Mouse (Mus musculus): ENCODE measurements around the gene Tox3. TPM values are rescaled to one million over a fixed set of nuclear protein-coding genes. Genes with fewer than 3 reads are reported as not detected.

Tox3 gene
- polyA plus RNA-seq, 1 experiment from 2014 or later: 16.7 TPM

DNA sequence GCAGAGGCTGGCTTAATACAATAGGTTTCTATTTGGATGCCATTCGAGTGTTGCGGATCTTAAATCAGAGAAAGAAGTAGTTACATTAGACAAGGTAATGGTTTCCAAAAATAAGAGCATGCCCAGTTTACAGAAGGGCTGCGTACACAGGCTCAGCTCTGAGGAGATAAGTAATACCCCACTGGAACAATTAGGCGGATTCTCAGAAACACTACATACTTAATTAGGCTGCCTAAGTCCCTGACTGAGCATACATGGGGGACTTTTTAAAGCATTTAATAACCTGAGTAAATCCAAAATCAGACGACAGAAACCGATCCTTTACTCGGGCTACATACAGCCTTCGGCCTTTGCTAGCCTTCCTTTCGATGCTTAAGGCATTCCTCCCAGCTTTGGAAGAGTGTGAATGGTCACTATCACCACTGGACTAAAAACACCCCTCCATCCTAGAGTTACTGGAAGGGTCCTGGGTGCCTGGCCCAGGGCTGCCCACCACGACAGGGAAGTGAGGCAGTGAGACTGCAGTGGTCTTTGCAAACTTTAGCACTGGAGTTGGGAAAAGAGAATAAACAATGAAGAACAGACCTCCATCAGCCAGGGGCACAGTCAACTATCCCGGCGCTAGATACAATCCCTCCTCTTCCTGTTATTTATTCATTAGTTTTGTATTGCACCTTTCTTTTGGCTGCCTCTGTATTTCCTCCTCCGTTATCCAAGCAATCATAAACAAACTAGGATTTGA is 1.8 kb downstream of the Tox3 start:
- peak overlapping the region; percentile 96 for H3K9ac ChIP-seq (replicated peaks; ENCODE audit: low read depth, low read length)
- peak overlapping the region; percentile 62 for H3K4me2 ChIP-seq (ENCODE audit: low read length)
- no peak for ATAC-seq

GRCm38 (mm10) chr8:90330377-90331285 is 17.5 kb downstream of the Tox3 start:
- Histone ChIP-seq H3K27ac (ENCODE audit: low read length) (no peak overlapping the region), H3K4me1 (replicated peaks; ENCODE audit: control insufficient read depth, insufficient read depth, low read length) (peaks cover 2% of the 10 kb centered on the region; the same call in 1 of the 2 replicates), H3K4me3 (replicated peaks; ENCODE audit: low read length) (no peak overlapping the region), H3K36me3 (ENCODE audit: control insufficient read depth, insufficient read depth) (no peaks in the 10 kb centered on the region), H3K9me3 (ENCODE audit: control insufficient read depth, low read length) (no peaks in the 10 kb centered on the region), H3K27me3 (replicated peaks; ENCODE audit: control insufficient read depth, insufficient read depth, low read length) (no peaks in the 10 kb centered on the region), H3K9ac (replicated peaks; ENCODE audit: low read depth, low read length) (no peak overlapping the region), H3K4me2 (ENCODE audit: low read length) (no peak overlapping the region)
- WGBS: 32% methylated on average over 7 of the region's 7 CpGs
- no peak for ATAC-seq

More for the DNA sequence above, 1.8 kb downstream of the Tox3 start:
- whole genome bisulfite sequencing: 3% methylated on average over 13 of the region's 13 CpGs
- Histone ChIP-seq H3K9me3 (ENCODE audit: control insufficient read depth, low read length) (no peaks in the 10 kb centered on the region), H3K4me3 (replicated peaks; ENCODE audit: low read length) (peak overlapping the region; percentile 79), H3K27ac (ENCODE audit: low read length) (peak overlapping the region; percentile 1; the same call in 1 of the 2 replicates), H3K27me3 (replicated peaks; ENCODE audit: control insufficient read depth, insufficient read depth, low read length) (no peaks in the 10 kb centered on the region), H3K36me3 (ENCODE audit: control insufficient read depth, insufficient read depth) (no peaks in the 10 kb centered on the region), H3K4me1 (replicated peaks; ENCODE audit: control insufficient read depth, insufficient read depth, low read length) (peaks cover 32% of the 10 kb centered on the region)

DNA sequence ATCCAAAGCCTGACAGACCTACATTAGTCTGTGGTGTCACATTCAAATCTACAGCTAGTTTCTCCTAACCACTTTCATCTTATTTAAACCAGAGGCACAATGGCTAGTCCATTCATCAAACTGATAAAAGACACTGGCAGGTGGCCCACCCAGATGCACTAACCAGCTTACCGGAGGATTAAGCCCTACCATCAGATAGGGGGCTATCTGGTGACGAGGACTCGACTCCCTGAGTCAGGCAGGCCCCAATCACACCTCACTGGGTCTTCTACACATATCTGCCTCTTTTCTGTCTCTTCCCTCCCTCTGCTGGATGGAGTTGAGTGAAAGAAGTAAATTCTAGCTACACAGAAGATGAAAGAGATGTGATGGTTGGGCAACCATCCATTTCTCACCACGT is 24.3 kb downstream of the Tox3 start:
- no peaks in the 10 kb centered on the region for H3K36me3 ChIP-seq (ENCODE audit: control insufficient read depth, insufficient read depth)
- no peak overlapping the region for H3K9ac ChIP-seq (replicated peaks; ENCODE audit: low read depth, low read length)
- 17% methylated on average over 4 of the region's 4 CpGs for WGBS
- H3K4me2 ChIP-seq (ENCODE audit: low read length): no peak overlapping the region
- no peaks in the 10 kb centered on the region for H3K9me3 ChIP-seq (ENCODE audit: control insufficient read depth, low read length)
- H3K27me3 ChIP-seq (replicated peaks; ENCODE audit: control insufficient read depth, insufficient read depth, low read length): no peaks in the 10 kb centered on the region
- no peak for ATAC-seq
- no peak overlapping the region for H3K4me3 ChIP-seq (replicated peaks; ENCODE audit: low read length)
- no peak overlapping the region for H3K27ac ChIP-seq (ENCODE audit: low read length)
- peaks cover 25% of the 10 kb centered on the region for H3K4me1 ChIP-seq (replicated peaks; ENCODE audit: control insufficient read depth, insufficient read depth, low read length)

DNA sequence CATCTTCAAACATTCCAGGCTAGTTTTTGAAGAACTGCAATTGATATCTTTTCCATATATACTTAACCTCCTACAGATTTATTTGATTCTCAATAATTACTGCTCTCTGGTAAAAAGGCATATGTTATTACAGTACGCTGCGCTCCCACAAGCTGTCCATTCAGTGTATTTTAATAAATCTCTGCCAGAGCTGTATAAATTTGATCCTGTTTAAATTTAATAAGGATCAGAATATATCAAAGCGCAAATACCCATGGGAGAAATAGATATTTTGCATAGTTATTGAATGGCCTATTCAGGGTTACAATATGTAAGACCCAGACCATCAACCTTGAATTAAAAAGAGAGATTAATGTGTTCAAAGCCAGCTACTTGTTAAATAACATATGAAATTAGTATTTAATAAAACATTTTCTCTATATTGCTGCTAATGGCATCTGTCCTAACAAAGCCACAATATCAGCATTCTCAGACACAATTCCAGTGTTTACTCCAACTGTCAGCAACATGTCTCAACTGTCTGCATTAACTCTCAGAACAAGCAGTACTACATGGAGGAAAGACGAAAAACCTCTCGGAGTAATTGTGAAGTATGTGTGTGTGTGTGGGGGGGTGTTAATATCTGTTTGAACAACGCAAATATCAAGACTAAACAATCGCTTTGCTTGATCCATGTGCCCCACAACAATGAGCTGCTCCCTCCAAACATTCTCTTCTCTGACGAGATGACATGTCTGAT is 25.3 kb downstream of the Tox3 start:
- Histone ChIP-seq H3K9ac (replicated peaks; ENCODE audit: low read depth, low read length) (no peak overlapping the region), H3K9me3 (ENCODE audit: control insufficient read depth, low read length) (no peaks in the 10 kb centered on the region), H3K4me3 (replicated peaks; ENCODE audit: low read length) (no peak overlapping the region), H3K36me3 (ENCODE audit: control insufficient read depth, insufficient read depth) (no peaks in the 10 kb centered on the region), H3K4me1 (replicated peaks; ENCODE audit: control insufficient read depth, insufficient read depth, low read length) (peaks cover 25% of the 10 kb centered on the region), H3K27me3 (replicated peaks; ENCODE audit: control insufficient read depth, insufficient read depth, low read length) (no peaks in the 10 kb centered on the region), H3K27ac (ENCODE audit: low read length) (no peak overlapping the region), H3K4me2 (ENCODE audit: low read length) (no peak overlapping the region)
- peak; percentile 69 for ATAC-seq
- 34% methylated on average over 8 of the region's 8 CpGs for WGBS

- no peak overlapping the region for H3K27ac ChIP-seq (ENCODE audit: low read length)
- H3K9me3 ChIP-seq (ENCODE audit: control insufficient read depth, low read length): no peaks in the 10 kb centered on the region
- H3K9ac ChIP-seq (replicated peaks; ENCODE audit: low read depth, low read length): no peak overlapping the region
- H3K4me3 ChIP-seq (replicated peaks; ENCODE audit: low read length): no peak overlapping the region
- H3K4me2 ChIP-seq (ENCODE audit: low read length): no peak overlapping the region
- WGBS: 86% methylated on average over 1 of the region's 1 CpGs
- no peaks in the 10 kb centered on the region for H3K36me3 ChIP-seq (ENCODE audit: control insufficient read depth, insufficient read depth)
- no peaks in the 10 kb centered on the region for H3K27me3 ChIP-seq (replicated peaks; ENCODE audit: control insufficient read depth, insufficient read depth, low read length)
- no peak for ATAC-seq
- H3K4me1 ChIP-seq (replicated peaks; ENCODE audit: control insufficient read depth, insufficient read depth, low read length): peaks cover 25% of the 10 kb centered on the region
These were observed 26.9 kb downstream of the Tox3 start for GRCm38 (mm10) chr8:90321255-90321654.

GRCm38 (mm10) chr8:90314312-90314711 is 33.8 kb downstream of the Tox3 start:
- Histone ChIP-seq H3K9me3 (ENCODE audit: control insufficient read depth, low read length) (no peaks in the 10 kb centered on the region), H3K36me3 (ENCODE audit: control insufficient read depth, insufficient read depth) (no peaks in the 10 kb centered on the region), H3K9ac (replicated peaks; ENCODE audit: low read depth, low read length) (no peak overlapping the region), H3K4me2 (ENCODE audit: low read length) (no peak overlapping the region), H3K4me3 (replicated peaks; ENCODE audit: low read length) (no peak overlapping the region), H3K27me3 (replicated peaks; ENCODE audit: control insufficient read depth, insufficient read depth, low read length) (no peaks in the 10 kb centered on the region), H3K27ac (ENCODE audit: low read length) (no peak overlapping the region), H3K4me1 (replicated peaks; ENCODE audit: control insufficient read depth, insufficient read depth, low read length) (peaks cover 4% of the 10 kb centered on the region; the same call in 1 of the 2 replicates)
- WGBS: 49% methylated on average over 7 of the region's 7 CpGs
- ATAC-seq: no peak; the same call in 1 of the 2 replicates

DNA sequence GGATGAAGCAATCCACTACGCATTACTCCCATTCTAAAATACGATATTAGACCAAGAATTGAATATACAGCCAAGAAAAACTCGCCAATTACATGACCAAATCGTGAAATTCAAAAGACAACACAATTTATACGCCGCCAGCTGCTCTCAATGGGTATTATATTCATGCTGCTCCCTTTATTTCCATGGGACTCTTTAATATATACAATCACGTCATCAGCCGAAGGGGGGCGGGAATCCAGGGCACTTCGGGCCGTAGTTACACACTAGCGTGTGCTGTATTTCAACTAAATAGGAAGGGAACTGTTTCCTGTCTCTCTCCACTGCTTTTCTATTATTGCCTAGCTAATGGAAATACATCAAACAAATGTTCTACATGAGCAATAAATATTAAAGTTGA is 45.2 kb downstream of the Tox3 start:
- peaks cover 5% of the 10 kb centered on the region; the same call in 1 of the 2 replicates for H3K36me3 ChIP-seq (ENCODE audit: control insufficient read depth, insufficient read depth)
- H3K4me2 ChIP-seq (ENCODE audit: low read length): peak overlapping the region; percentile 44
- ATAC-seq: no peak
- peaks cover 3% of the 10 kb centered on the region; the same call in 1 of the 2 replicates for H3K9me3 ChIP-seq (ENCODE audit: control insufficient read depth, low read length)
- peaks cover 34% of the 10 kb centered on the region for H3K4me1 ChIP-seq (replicated peaks; ENCODE audit: control insufficient read depth, insufficient read depth, low read length)
- H3K9ac ChIP-seq (replicated peaks; ENCODE audit: low read depth, low read length): no peak overlapping the region
- 10% methylated on average over 12 of the region's 12 CpGs for WGBS
- no peaks in the 10 kb centered on the region for H3K27me3 ChIP-seq (replicated peaks; ENCODE audit: control insufficient read depth, insufficient read depth, low read length)
- H3K27ac ChIP-seq (ENCODE audit: low read length): peak overlapping the region; percentile 38; the same call in 1 of the 2 replicates
- no peak overlapping the region for H3K4me3 ChIP-seq (replicated peaks; ENCODE audit: low read length)

DNA sequence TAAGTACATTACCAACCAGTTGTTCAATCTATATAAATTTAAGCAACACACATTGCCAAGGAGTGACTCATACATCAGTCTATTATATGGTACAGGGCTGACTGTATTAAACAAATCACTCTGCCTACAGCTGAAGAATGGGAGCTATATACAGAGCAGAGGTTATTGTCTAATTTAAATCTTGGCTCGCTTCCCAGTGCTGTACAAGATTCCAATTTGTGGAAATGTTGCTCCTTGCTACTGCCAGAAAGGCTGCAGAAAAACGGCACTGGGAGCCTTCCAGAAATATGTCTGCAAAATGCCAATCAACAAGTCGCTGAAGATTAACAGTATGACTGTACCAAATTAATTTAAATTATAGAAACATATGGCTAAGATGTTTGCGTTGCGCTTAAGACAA is 45.9 kb downstream of the Tox3 start:
- H3K4me1 ChIP-seq (replicated peaks; ENCODE audit: control insufficient read depth, insufficient read depth, low read length): peaks cover 34% of the 10 kb centered on the region
- no peaks in the 10 kb centered on the region for H3K27me3 ChIP-seq (replicated peaks; ENCODE audit: control insufficient read depth, insufficient read depth, low read length)
- peak overlapping the region; percentile 73 for H3K27ac ChIP-seq (ENCODE audit: low read length)
- peaks cover 3% of the 10 kb centered on the region; the same call in 1 of the 2 replicates for H3K9me3 ChIP-seq (ENCODE audit: control insufficient read depth, low read length)
- ATAC-seq: peak; percentile 91
- H3K4me2 ChIP-seq (ENCODE audit: low read length): peak overlapping the region; percentile 44
- H3K36me3 ChIP-seq (ENCODE audit: control insufficient read depth, insufficient read depth): peaks cover 5% of the 10 kb centered on the region; the same call in 1 of the 2 replicates
- H3K9ac ChIP-seq (replicated peaks; ENCODE audit: low read depth, low read length): no peak overlapping the region
- WGBS: 3% methylated on average over 5 of the region's 5 CpGs
- no peak overlapping the region for H3K4me3 ChIP-seq (replicated peaks; ENCODE audit: low read length)

All from forebrain, embryonic 16.5 days (tissue).